Comparison of ENCODE assay signal across 9 mouse cellular contexts in genomic region chr8:76067721-76068120, GRCm38 (mm10).
DNase-seq lines count a peak whose midpoint lies in the region; ATAC-seq and TF ChIP-seq lines count a peak whose summit lies in the region.
"Had no signal": no experiment of that assay in that cellular context is flagged by ENCODE, and none has a peak within 500 bp of the region (broad histone marks: within the 10 kb centered on the region; RNA-seq: fewer than 3 reads in every experiment).

No protein-coding gene starts in this region.

- no peak overlapping the region for H3K4me3 ChIP-seq in hindbrain, postnatal 0 days (ENCODE audit: low read length)
- H3K4me3 ChIP-seq in hindbrain, embryonic 12.5 days = no peak overlapping the region
- H3K4me3 ChIP-seq: liver, embryonic 15.5 days; stomach, embryonic 15.5 days had no signal

- H3K4me2 ChIP-seq in hindbrain, postnatal 0 days (ENCODE audit: low read depth, low read length) = no peak overlapping the region
- no peak overlapping the region for H3K4me2 ChIP-seq in hindbrain, embryonic 12.5 days (replicated peaks)
- H3K4me2 ChIP-seq: liver, embryonic 15.5 days; stomach, embryonic 15.5 days had no signal

- WGBS in hindbrain, postnatal 0 days = 15% methylated on average over 2 of the region's 2 CpGs
- 6% methylated on average over 2 of the region's 2 CpGs for WGBS in hindbrain, embryonic 12.5 days

- no peaks in the 10 kb centered on the region for H3K27me3 ChIP-seq in hindbrain, postnatal 0 days (ENCODE audit: insufficient read depth, low read length)
- H3K27me3 ChIP-seq in hindbrain, embryonic 12.5 days = no peaks in the 10 kb centered on the region
- H3K27me3 ChIP-seq: liver, embryonic 15.5 days; stomach, embryonic 15.5 days had no signal

- peak; percentile 61 for TF ChIP-seq CTCF in hindbrain, postnatal 0 days (IDR thresholded peaks at IDR 0.05; ENCODE audit: low read depth)

- no peaks in the 10 kb centered on the region for H3K36me3 ChIP-seq in hindbrain, postnatal 0 days (ENCODE audit: insufficient read depth, low read length)
- no peaks in the 10 kb centered on the region for H3K36me3 ChIP-seq in hindbrain, embryonic 12.5 days
- H3K36me3 ChIP-seq: liver, embryonic 15.5 days; stomach, embryonic 15.5 days had no signal

- DNase-seq in hindbrain, postnatal 0 days (ENCODE audit: low spot score) = peak; percentile 77
- peak; percentile 65 for DNase-seq in 3T3-L1 (ENCODE audit: low read depth, low spot score)
- peak; percentile 9 for DNase-seq in A20 (ENCODE audit: low read depth, low spot score)
- DNase-seq in embryo, embryonic 11.5 days (ENCODE audit: low read depth, low spot score) = peak; percentile 23
- DNase-seq in telencephalon, adult 2 months (ENCODE audit: low read depth, low spot score) = peak; percentile 28
- DNase-seq in layer of hippocampus, adult 9-10 months (ENCODE audit: low spot score) = no peak

- ATAC-seq in hindbrain, postnatal 0 days = no peak
- ATAC-seq in hindbrain, embryonic 12.5 days (ENCODE audit: low FRiP score) = no peak

- no peak overlapping the region for H3K9ac ChIP-seq in hindbrain, postnatal 0 days (replicated peaks; ENCODE audit: low read length)
- H3K9ac ChIP-seq in hindbrain, embryonic 12.5 days = no peak overlapping the region
- H3K9ac ChIP-seq: liver, embryonic 15.5 days; stomach, embryonic 15.5 days had no signal

- H3K9me3 ChIP-seq in hindbrain, postnatal 0 days (ENCODE audit: low read length) = no peaks in the 10 kb centered on the region
- H3K9me3 ChIP-seq in hindbrain, embryonic 12.5 days (replicated peaks) = no peaks in the 10 kb centered on the region
- H3K9me3 ChIP-seq: liver, embryonic 15.5 days; stomach, embryonic 15.5 days had no signal

- no peak overlapping the region for H3K27ac ChIP-seq in hindbrain, postnatal 0 days
- no peak overlapping the region for H3K27ac ChIP-seq in hindbrain, embryonic 12.5 days
- H3K27ac ChIP-seq: liver, embryonic 15.5 days; stomach, embryonic 15.5 days had no signal

- no peaks in the 10 kb centered on the region for H3K4me1 ChIP-seq in hindbrain, postnatal 0 days (ENCODE audit: insufficient read depth, low read length)
- H3K4me1 ChIP-seq in hindbrain, embryonic 12.5 days = no peaks in the 10 kb centered on the region
- H3K4me1 ChIP-seq: liver, embryonic 15.5 days; stomach, embryonic 15.5 days had no signal
